Comparison of ENCODE assay signal across 14 mouse cellular contexts in the genomic region with DNA sequence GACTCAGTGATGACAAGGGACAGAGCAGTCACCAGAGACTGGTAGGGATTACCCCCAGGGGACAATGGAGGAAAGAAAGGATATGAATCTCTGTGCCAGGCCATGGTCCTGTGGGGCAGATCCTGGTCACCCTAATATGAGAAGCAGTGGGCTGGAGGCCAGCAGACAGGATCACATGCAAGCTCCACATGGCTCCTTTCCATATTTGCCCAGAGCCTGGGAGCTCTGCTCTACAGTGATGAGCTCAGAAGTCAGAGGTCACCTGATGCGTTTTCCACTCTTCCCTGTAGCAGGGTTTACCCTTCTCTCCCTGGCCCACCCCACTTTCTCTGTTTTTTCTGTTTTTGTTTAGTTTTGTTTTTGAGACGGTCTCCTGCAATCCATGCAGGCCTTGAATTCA.
DNase-seq lines count a peak whose midpoint lies in the region; ATAC-seq and TF ChIP-seq lines count a peak whose summit lies in the region.
"Had no signal": no experiment of that assay in that cellular context is flagged by ENCODE, and none has a peak within 500 bp of the region (broad histone marks: within the 10 kb centered on the region; RNA-seq: fewer than 3 reads in every experiment).

No protein-coding gene starts in this region.

- 74% methylated on average over 2 of the region's 2 CpGs for WGBS in hindbrain, postnatal 0 days
- 67% methylated on average over 2 of the region's 2 CpGs for WGBS in hindbrain, embryonic 10.5 days
- WGBS in lung, embryonic 14.5 days: 54% methylated on average over 2 of the region's 2 CpGs

- H3K9ac ChIP-seq in hindbrain, postnatal 0 days (replicated peaks; ENCODE audit: low read length): no peak overlapping the region
- no peak overlapping the region for H3K9ac ChIP-seq in lung, embryonic 14.5 days
- H3K9ac ChIP-seq: neural tube, embryonic 13.5 days; stomach, embryonic 15.5 days had no signal

- H3K36me3 ChIP-seq in hindbrain, postnatal 0 days (ENCODE audit: insufficient read depth, low read length): no peaks in the 10 kb centered on the region
- no peaks in the 10 kb centered on the region for H3K36me3 ChIP-seq in hindbrain, embryonic 10.5 days
- no peaks in the 10 kb centered on the region for H3K36me3 ChIP-seq in lung, embryonic 14.5 days (ENCODE audit: insufficient read depth)
- no peaks in the 10 kb centered on the region for H3K36me3 ChIP-seq in myocyte (ENCODE audit: control insufficient read depth, insufficient read depth)
- H3K36me3 ChIP-seq: neural tube, embryonic 13.5 days; stomach, embryonic 15.5 days had no signal

- no peak for TF ChIP-seq CTCF in hindbrain, postnatal 0 days (IDR thresholded peaks at IDR 0.05; ENCODE audit: low read depth)
- no peak for TF ChIP-seq CTCF in lung, embryonic 14.5 days (IDR thresholded peaks at IDR 0.05; ENCODE audit: low read depth)

- H3K9me3 ChIP-seq in hindbrain, postnatal 0 days (ENCODE audit: low read length): no peaks in the 10 kb centered on the region
- no peaks in the 10 kb centered on the region for H3K9me3 ChIP-seq in hindbrain, embryonic 10.5 days
- H3K9me3 ChIP-seq in lung, embryonic 14.5 days (ENCODE audit: low read depth, low read length): no peaks in the 10 kb centered on the region
- H3K9me3 ChIP-seq: neural tube, embryonic 13.5 days; stomach, embryonic 15.5 days had no signal

- no peak for ATAC-seq in hindbrain, postnatal 0 days
- no peak for ATAC-seq in lung, embryonic 14.5 days (ENCODE audit: insufficient read depth)
- ATAC-seq: midbrain, embryonic 16.5 days had no signal

- no peak overlapping the region for H3K27ac ChIP-seq in hindbrain, postnatal 0 days
- H3K27ac ChIP-seq in hindbrain, embryonic 10.5 days: no peak overlapping the region
- no peak overlapping the region for H3K27ac ChIP-seq in lung, embryonic 14.5 days (ENCODE audit: low read depth)
- H3K27ac ChIP-seq: left cerebral cortex, adult 2 months; neural tube, embryonic 13.5 days; stomach, embryonic 15.5 days had no signal

- no peaks in the 10 kb centered on the region for H3K79me2 ChIP-seq in myocyte (ENCODE audit: control insufficient read depth, insufficient read depth)

- no peaks in the 10 kb centered on the region for H3K27me3 ChIP-seq in hindbrain, postnatal 0 days (ENCODE audit: insufficient read depth, low read length)
- H3K27me3 ChIP-seq in hindbrain, embryonic 10.5 days (ENCODE audit: insufficient read depth, poor library complexity, severe bottlenecking): peaks cover 43% of the 10 kb centered on the region
- no peaks in the 10 kb centered on the region for H3K27me3 ChIP-seq in lung, embryonic 14.5 days (ENCODE audit: insufficient read depth, low read length)
- no peaks in the 10 kb centered on the region for H3K27me3 ChIP-seq in myocyte (ENCODE audit: control insufficient read depth, insufficient read depth, insufficient read length)
- H3K27me3 ChIP-seq: stomach, embryonic 15.5 days had no signal

- H3ac ChIP-seq in myocyte (ENCODE audit: control insufficient read depth, insufficient read length): no peak overlapping the region

- no peak for TF ChIP-seq POLR2A in myocyte (IDR thresholded peaks at IDR 0.05; ENCODE audit: insufficient read length, low read depth)

- peak; percentile 66 for DNase-seq in adrenal gland, postnatal 10 days
- DNase-seq in adrenal gland, adult 2 months: no peak
- DNase-seq in hindbrain, postnatal 0 days (ENCODE audit: low spot score): peak; percentile 51
- no peak for DNase-seq in hindbrain, embryonic 10.5 days (ENCODE audit: low spot score)
- DNase-seq in lung, embryonic 14.5 days: peak; percentile 37
- no peak for DNase-seq in lung, postnatal 4 days
- DNase-seq in B cell, adult 2 months: no peak
- DNase-seq: cerebellum, adult 8-10 months; heart, postnatal 14 days had no signal

- no peak overlapping the region for H3K4me2 ChIP-seq in hindbrain, postnatal 0 days (ENCODE audit: low read depth, low read length)
- no peak overlapping the region for H3K4me2 ChIP-seq in lung, embryonic 14.5 days
- H3K4me2 ChIP-seq in myocyte (ENCODE audit: low read depth): peak overlapping the region; percentile 69
- H3K4me2 ChIP-seq: neural tube, embryonic 13.5 days; stomach, embryonic 15.5 days had no signal

- no peak overlapping the region for H3K4me3 ChIP-seq in hindbrain, postnatal 0 days (ENCODE audit: low read length)
- H3K4me3 ChIP-seq in hindbrain, embryonic 10.5 days: no peak overlapping the region
- no peak overlapping the region for H3K4me3 ChIP-seq in lung, embryonic 14.5 days (ENCODE audit: low read depth, low read length)
- H3K4me3 ChIP-seq in myocyte: no peak overlapping the region
- H3K4me3 ChIP-seq: left cerebral cortex, adult 2 months; neural tube, embryonic 13.5 days; stomach, embryonic 15.5 days had no signal

- H3K4me1 ChIP-seq in hindbrain, postnatal 0 days (ENCODE audit: insufficient read depth, low read length): peaks cover 8% of the 10 kb centered on the region; the same call in 1 of the 2 replicates
- H3K4me1 ChIP-seq in hindbrain, embryonic 10.5 days (replicated peaks): peaks cover 51% of the 10 kb centered on the region
- H3K4me1 ChIP-seq in lung, embryonic 14.5 days (ENCODE audit: insufficient read depth): peaks cover 8% of the 10 kb centered on the region; the same call in 1 of the 2 replicates

TF ChIP-seq in myocyte, 11 proteins besides CTCF, POLR2A, EP300 and RAD21:
- TF ChIP-seq TCF12 (IDR thresholded peaks at IDR 0.05; ENCODE audit: insufficient read depth, poor library complexity, severe bottlenecking) (no peak), E2F4 (IDR thresholded peaks at IDR 0.05; ENCODE audit: insufficient read depth) (no peak), SRF (IDR thresholded peaks at IDR 0.05; ENCODE audit: control insufficient read depth, insufficient read length, low read depth) (peak; percentile 80), MAX (IDR thresholded peaks at IDR 0.05; ENCODE audit: low read depth) (no peak), USF1 (IDR thresholded peaks at IDR 0.05; ENCODE audit: low read depth) (peak; percentile 65), MYOD1 (IDR thresholded peaks at IDR 0.05; ENCODE audit: control insufficient read depth in 1 of 3, insufficient read length in 2 of 3, low read depth in 2 of 3) (no peak)

Comparison
In these comparisons a context has a peak if more than half of its experiments do, and no peak if none do; other contexts are left out.
1. DNase-seq: peak in adrenal gland, postnatal 10 days (single experiment), hindbrain, postnatal 0 days (single experiment) and lung, embryonic 14.5 days (single experiment); none in adrenal gland, adult 2 months (single experiment), hindbrain, embryonic 10.5 days (single experiment), lung, postnatal 4 days (0 of 2) and B cell, adult 2 months (0 of 2).